Mouse (Mus musculus) MEL (cell line): ENCODE measurements around the gene Arhgef25.

Experiments used
- CHD2 ChIP-seq: IDR thresholded peaks from 2 replicates; pipeline ENCODE4 v1.6.1; 2011; ENCODE audit warnings: low read length, improper control_type of control experiment
- CTCF ChIP-seq, 3 experiments: IDR thresholded peaks in 2 of 3; conservative IDR thresholded peaks in 1 of 3; 2 replicates each; pipeline ENCODE4 v1.5.1; 2011 to 2012; ENCODE audit warnings: low read length in 3 of 3, low read depth in 2 of 3, mild to moderate bottlenecking in 2 of 3, improper control_type of control experiment in 1 of 3, inconsistent platforms in 1 of 3, mixed read lengths in 1 of 3, moderate library complexity in 1 of 3; ENCODE audit not compliant: control insufficient read depth in 1 of 3, insufficient read depth in 1 of 3, poor library complexity in 1 of 3, severe bottlenecking in 1 of 3
- ELF1 ChIP-seq: IDR thresholded peaks from 2 replicates; pipeline ENCODE4 v1.6.1; 2014; ENCODE audit warnings: low read depth, mild to moderate bottlenecking, inconsistent platforms, low read length, improper control_type of control experiment, moderate library complexity
- EP300 ChIP-seq, 2 experiments: IDR thresholded peaks; 2 replicates each; pipeline ENCODE4 v1.6.1; 2011; ENCODE audit warnings: improper control_type of control experiment in 2 of 2, low read length in 2 of 2, low read depth in 1 of 2, mild to moderate bottlenecking in 1 of 2
- MYC ChIP-seq: IDR thresholded peaks from 2 replicates; pipeline ENCODE4 v1.6.1; 2011; ENCODE audit warnings: low read depth, mild to moderate bottlenecking, low read length, improper control_type of control experiment, moderate library complexity
- POLR2A ChIP-seq, 2 experiments: IDR thresholded peaks; 2 replicates each; pipeline ENCODE4 v1.6.1; 2011 to 2012; ENCODE audit warnings: low read length in 2 of 2, mild to moderate bottlenecking in 2 of 2, control low read depth in 1 of 2, improper control_type of control experiment in 1 of 2, low read depth in 1 of 2, moderate library complexity in 1 of 2; ENCODE audit not compliant: control insufficient read depth in 1 of 2, insufficient read depth in 1 of 2, poor library complexity in 1 of 2
- RAD21 ChIP-seq: IDR thresholded peaks from 2 replicates; pipeline ENCODE4 v1.6.1; 2011; ENCODE audit warnings: mild to moderate bottlenecking, low read depth, low read length, improper control_type of control experiment
- TCF12 ChIP-seq: IDR thresholded peaks from 2 replicates; pipeline ENCODE4 v1.6.1; 2014; ENCODE audit warnings: low read depth, mild to moderate bottlenecking, inconsistent platforms, low read length, improper control_type of control experiment, moderate library complexity
- ZC3H11A ChIP-seq: IDR thresholded peaks from 2 replicates; pipeline ENCODE4 v1.6.1; 2012; ENCODE audit warnings: low read depth, mild to moderate bottlenecking, inconsistent platforms, low read length, improper control_type of control experiment

GRCm38 (mm10) chr10:127209928-127210570 is 20.2 kb upstream of the Arhgef25 start:
- TF ChIP-seq POLR2A (IDR thresholded peaks at IDR 0.05; ENCODE audit: control insufficient read depth in 1 of 2, insufficient read depth in 1 of 2, low read depth in 1 of 2, low read length in 2 of 2, poor library complexity in 1 of 2) (no peak), CTCF (IDR thresholded peaks at IDR 0.05 in 2 of 3, conservative IDR thresholded peaks at IDR 0.05 in 1 of 3; ENCODE audit: control insufficient read depth in 1 of 3, insufficient read depth in 1 of 3, low read depth in 2 of 3, low read length in 3 of 3, poor library complexity in 1 of 3, severe bottlenecking in 1 of 3) (no peak), EP300 (IDR thresholded peaks at IDR 0.05; ENCODE audit: low read depth in 1 of 2, low read length in 2 of 2) (no peak; a peak in 1 of 4 replicates), TCF12 (no peak), CHD2 (no peak), RAD21 (no peak), MYC (no peak), ZC3H11A (no peak), ELF1 (no peak)
